Mouse (Mus musculus): ENCODE results near the gene Camk1d.
A peak's percentile ranks its signal among the peaks of the same experiment; 100 is the strongest.

The Camk1d gene

DNA sequence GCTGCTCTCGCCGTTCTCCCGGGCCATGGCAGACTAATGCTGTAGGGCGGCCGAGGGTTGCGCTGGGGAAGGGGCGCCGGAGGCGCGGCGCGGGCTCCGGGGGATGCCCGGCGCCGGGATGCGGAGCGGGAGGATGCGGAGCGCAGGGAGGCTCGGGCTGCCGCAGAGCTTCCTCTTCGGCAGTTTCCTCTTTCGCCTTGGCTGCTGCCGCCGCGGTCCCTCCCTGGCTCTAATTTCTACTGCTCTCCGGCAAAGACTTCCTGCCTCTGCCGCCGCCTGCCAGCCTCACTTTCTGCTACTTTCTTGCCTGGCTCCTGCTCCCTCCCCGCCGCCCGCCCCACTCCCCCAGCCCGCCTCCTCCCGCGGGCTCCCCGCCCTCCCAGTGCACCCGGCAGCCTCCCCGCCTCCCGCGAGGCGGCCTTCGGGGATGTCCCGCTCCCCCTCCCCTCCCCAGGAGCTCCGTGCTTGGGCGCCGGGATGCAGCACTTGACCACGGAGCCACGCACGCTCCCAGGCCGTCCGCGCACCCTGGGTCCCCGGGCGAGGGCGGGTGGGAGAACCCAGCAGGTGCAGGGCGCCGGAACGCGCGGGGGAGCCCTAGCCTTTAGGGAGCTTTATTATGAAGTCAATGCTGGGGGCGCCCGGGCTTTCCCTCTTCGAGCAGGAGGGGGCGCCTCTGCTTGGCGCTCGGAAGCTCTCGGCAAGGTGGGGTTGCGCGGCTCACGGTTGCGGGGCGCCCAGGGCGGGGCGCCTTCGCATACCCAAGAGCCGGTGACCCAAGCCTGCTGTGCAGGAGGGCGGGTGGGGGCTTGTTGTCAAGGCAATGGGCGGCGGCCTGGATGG, at the start of gene Camk1d:
TSS of gene Camk1d (minus strand) at position 305 of the 843 bp plus-strand sequence.
- peak; percentile 85 for DNase-seq

DNA sequence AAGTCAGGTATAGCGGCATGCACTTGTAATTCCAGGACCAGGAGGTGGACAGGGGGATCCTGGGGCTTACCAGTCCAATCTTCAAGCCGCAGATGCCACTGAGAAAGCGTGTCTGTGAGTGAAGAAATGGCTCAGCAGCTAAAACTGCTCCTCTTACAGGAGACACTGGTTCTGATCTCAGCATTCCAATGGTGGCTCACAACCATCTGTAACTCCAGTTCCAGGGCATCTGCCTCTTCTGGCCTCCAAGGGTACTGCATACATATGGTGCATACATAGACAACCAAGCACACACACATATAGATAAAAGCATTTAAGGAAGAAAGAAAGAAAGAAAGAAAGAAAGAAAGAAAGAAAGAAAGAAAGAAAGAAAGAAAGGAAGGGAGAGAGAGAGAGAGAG, 47.7 kb upstream of the Camk1d start:
- no peak for DNase-seq

DNA sequence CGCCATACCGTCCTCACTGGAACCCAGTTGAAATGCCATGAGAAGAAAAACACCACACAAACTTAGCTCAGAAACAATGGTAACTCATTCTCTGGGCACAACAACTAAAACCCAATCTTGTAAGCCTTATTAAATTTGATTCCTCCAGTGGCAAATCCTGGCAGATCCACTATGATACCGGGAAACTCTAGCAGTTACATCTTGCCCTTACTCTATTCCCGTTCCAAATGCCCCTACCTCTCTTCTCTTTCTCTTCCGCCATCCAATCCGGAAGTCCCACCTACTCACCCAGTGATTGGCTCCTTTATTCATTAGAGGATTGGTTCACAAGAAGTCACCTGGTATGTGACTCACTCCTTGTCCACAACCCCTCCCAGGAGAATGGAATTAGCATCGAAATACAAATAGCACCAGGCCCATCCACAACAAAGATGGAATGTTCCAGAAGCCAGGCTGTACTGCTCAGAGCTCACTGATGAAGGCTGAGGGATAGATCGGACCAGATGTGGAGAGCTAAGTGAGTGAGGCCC, 46.2 kb upstream of the Camk1d start:
- no peak for DNase-seq

DNA sequence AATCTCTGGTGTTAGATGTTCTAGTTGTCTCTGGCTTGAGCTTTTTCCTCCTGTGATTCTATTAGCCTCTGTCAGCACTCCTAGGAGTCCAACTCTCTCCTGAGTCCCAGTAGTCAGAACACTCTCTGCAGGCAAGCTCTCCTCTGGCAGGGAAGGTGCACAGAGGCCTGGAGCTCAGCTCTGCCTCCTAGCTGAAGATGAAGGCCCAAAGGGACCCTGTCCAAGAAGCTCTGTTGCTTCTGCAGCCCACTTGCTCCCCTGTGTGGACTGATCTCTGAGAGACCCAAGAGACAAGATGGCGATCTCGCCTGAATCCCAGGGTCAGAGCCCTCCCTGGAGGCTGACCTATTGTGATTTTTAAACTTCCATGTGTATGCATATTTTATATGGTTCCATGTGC, 44.3 kb upstream of the Camk1d start:
- DNase-seq = no peak

DNA sequence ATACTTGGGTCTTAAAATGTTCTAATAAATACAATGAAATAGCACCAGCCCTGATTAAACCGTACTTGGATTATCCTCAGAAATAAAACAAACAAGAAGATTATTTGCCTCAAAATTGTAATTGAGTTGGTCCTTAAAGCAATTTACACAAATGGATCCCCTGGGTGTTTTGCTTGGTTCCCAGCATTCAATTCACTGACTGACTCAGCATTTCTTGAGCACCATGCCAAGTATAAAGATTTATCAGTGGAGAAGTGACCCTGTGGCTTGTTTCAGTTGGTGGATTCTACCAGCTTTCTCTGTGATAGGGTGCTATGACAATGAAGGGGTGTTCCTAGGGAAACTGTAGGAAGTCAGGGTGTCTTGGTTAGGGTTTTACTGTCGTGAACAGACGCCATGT, 36.6 kb upstream of the Camk1d start:
- no peak for DNase-seq

DNA sequence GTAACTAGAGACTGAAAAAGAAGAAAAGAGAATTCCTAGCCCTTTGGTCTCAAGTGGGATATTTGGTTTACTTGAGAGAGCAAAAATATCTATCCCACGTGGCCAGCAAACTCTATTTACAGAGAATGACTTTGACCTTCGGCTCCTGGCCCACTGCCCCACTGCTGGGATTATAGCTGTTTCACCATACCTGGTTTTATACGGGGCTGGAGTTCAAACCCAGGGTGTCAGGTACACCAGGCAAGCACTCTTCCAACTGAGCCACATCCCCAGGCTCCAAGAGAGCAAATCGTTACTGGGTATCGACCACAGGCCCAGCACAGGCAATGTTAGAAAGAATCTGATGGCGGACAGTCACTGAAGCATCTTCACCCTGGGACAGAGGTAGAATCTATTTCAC, 34.9 kb upstream of the Camk1d start:
- no peak for DNase-seq

DNA sequence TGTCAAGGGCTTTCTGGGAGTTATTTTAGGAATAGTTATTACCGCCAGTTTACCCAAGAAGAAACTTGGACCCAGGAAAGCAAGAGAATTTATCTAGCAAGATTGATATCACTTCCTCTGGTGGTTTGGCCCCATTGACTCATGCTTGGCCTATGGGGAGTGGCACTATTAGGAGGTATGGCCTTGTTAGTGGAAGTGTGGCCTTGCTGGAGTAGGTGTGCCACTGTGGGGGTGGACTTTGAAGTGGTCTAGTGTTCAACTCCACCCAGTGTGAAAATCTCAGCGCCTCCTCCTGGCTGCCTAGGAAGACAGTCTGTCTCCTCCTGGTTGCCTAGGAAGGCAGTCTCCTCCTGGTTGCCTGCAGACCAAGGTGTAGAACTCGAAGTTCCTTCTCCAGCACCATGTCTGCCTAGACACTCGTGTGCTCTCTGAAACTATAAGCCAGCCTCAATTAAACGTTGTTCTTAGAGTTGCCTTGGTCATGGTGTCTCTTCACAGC, 33.3 kb upstream of the Camk1d start:
- DNase-seq = no peak

DNA sequence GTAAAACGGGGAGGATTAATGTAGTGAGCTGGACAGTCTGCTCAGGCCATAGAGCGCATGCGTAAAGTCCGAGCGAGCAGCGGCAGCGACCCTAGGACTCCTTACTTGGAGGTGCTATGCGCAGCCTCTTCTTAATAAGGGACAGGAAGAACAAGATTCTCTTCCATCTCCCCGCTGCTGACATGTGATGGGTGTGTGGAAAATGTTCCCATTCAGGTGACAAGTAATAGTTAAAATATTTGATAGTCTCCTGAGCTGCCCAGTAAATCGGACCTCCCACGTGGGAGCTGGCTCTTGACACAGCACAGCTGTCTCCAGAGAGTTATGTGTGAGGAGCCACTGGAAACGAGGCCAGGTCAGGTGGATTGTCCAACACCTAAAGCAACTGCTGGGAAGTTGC, 32.2 kb upstream of the Camk1d start:
- DNase-seq = no peak

DNA sequence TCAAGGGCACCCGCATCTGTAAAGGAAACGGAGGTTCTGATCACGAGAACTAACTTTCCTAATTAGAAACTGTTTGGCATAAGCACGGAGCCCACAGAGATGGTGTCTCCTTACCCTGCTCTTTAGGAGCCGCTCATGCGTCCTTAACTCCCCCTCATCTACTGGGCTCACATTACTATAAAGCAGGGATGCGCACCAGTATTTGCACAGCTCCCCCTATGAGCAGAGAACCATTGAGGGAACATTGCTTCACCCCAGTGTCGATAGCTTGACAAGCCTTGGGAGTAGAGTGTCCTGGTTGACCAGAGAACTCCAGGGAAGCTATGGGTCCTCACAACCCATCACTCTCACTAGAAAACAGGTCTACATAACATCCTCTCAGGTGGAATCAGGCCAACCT, 29.6 kb upstream of the Camk1d start:
- DNase-seq = no peak

DNA sequence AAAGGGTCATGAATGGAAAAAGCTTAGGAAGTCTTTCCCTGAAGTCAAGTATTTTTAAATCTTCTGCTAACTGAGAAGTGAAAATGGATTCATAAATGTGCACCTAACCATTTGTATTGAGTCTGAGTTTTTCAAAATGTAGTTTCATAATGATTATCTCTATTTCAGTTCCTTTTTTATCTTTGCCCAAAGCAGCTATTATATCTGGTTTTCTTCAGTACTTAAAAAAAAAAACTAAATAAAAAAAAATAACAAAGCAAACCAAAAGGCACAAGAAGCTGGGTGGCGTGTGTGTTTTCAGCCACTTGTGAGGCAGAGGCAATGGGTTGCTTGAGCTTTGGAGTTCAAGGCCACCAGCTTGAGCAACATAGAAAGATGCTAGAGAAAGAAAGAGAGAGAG, 26.6 kb upstream of the Camk1d start:
- no peak for DNase-seq

DNA sequence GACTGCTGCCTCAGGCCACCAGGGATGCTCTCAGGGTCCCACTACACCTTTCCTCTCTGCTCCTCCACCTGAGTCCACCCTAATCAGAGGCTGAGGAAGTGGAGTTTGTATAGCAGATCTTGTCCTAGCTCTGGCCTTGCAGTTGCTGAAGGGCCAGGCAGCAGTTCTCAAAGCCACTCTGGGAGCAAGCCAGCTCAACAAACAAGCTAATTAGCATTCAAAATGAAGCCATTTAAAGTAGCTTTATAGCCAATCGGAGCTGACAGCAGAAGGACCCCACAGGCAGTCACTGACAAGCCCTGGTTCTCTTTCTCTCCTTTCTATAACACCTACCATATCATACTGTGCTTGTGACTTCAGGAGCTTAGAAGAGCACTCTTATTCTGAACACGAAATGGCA, 21.6 kb upstream of the Camk1d start:
- DNase-seq = no peak

DNA sequence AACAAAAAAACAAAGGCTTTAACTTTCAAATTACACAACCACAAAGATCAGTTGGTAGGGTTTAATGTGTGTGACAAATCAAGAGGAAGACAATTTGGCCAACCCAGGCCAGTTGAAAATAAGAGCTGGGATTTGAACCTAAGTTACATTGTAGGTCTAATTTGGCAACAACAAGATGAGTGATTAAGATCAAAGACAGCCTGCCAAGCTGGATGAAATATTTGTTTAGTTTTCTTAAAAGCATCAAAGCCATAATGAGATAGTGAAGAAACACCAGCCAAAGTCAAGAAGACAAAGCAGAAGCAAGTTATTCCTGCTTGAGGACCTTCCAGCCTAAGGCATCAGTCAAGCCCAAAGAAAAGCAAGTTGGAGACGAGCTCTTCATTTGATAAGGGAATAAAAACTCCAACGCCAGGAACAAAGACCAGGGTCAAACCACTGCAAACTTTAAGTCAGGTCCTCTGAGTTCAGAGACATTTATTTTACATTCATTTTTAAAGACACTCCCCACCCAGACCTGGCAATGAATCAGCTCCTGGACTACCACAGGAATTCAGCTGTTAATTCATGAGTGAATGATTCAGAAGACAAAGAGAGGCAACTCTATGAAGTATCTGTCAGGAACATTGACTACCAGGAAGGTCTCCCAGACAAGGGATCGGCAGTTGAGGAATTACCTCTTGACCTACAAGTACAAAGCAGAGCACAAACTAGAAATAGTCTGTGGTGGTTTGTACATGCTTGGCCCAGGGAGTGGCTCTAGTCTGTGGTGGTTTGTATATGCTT, 19.2 kb upstream of the Camk1d start:
- DNase-seq = no peak

DNA sequence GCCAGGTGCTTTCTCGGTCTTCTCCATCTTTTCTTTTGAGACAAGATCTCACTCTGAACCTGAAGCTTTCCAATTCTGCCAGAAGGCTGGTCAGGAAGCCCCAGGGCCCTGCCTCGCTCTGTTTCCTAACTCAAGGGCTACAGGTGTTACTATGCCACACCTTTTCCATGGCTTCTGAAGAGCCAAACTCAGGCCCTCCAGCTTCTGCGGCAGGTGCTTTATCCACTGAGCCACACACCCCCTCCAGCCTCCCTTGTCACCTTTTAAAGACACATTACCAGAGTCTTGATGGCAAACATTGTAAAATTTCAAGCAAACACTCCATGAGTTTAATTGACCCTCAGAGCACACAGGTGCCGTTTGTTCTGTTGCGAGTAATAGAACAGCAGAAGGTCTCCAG, 17.7 kb upstream of the Camk1d start:
- DNase-seq = no peak

DNA sequence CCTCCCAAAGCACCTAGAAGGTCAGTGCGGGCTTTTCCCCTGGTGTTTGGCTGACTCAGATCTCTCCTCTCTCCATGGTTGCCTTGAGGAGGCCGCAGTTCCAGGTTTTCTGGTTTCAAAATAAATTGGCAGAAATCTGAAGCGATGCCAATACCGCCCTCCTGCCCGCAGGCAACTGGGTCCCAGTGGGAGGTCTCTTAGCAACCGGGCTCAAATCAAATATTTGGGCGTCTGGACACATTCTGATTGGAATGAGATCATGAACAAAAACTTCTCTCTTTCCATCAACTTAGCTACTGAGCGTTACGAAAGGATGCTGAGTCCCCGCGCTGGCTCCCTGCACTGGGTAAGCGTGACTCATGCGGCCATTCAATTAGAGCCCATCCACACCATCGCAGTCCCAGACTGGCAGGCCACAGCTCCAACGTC, 16.1 kb upstream of the Camk1d start:
- DNase-seq = peak; percentile 9

DNA sequence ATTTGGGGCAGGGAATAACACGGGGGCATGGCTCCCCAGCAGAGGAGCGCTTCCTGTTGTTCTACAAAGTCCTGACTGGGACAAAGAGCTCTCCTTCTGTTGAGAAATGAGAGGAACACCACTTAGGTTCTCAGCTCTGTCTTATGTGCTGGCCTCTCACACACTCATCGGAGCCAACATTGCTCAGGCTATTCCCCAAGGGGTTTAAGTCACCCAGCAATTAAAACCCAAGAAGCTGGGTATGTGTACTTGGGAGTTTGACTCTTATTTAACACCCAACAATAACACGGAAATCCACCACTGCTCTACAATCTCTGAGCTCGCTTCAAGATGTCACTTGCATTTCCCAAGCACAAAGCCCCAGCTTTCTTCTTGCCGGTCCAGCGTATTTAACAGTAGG, 15.6 kb upstream of the Camk1d start:
- no peak for DNase-seq

DNA sequence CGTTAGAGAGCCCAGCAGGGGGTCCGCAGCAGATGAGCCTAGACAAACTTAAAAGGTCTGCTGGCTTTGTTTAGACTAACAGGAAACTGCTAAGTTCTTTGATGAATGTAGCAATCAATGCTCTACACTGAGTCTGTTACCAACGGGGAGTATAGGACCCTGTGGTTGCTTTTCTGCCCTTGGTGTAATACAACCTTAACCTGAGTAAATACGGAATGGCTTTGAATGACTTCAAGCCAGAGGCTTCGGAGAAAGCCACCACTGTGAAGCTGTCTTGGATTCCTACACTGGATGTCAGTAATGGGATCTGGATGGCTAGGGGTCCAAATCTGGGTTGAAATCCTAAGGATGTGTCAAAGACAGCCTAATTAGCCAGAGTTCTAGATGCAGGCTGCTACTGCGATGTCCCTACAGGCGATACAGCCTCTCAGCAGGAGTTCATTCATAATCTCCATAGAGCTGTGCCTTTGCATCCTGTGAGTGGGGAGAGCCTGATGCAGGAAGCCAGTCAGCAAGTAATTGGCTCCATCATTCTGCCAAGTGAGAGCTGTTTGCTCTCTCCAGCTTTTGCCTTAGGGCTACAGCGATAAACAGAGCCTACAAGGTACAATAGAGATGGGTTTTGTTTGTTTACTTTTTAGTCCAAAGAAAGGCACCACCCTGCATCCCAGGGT, 10.8 kb upstream of the Camk1d start:
- peak; percentile 32 for DNase-seq

DNA sequence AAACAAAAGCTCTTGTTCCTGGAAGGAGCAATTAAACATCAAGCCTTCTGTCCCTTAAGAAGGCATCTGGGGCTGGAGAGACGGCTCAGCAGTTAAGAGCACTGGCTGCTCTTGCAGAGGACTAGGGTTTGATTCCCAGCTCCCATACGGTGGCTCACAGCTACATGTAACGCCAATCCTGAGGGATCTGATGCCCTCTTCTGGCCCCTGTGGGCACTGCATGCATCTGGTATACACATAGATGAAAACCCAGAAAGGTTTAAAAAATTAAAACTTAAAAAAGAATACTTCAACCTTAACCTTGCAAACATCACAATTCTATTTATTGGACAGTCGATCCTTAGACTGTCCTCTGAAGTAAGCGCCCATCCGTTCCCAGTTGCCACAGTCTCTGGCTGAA, 3.4 kb upstream of the Camk1d start:
- no peak for DNase-seq

DNA sequence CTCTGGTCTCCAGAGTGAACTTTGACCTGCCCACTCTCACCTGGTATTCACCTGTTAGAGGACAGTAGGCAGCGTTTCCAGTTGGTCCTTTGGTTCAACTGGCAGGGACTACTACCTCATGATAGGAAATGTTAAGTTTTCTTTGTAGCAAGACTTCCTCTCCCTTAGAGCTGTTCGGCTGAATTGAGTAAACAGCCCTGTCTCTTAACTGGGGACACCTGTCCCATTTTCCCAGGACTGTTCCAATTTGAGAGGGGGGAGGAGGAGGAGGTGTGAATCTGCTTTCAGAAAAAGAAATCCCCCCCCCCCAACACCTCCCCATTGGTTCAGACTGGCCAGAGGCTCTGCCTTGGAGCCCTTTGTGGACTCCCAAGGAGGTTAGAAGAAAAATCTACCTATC, 1.2 kb upstream of the Camk1d start:
- DNase-seq = no peak

DNA sequence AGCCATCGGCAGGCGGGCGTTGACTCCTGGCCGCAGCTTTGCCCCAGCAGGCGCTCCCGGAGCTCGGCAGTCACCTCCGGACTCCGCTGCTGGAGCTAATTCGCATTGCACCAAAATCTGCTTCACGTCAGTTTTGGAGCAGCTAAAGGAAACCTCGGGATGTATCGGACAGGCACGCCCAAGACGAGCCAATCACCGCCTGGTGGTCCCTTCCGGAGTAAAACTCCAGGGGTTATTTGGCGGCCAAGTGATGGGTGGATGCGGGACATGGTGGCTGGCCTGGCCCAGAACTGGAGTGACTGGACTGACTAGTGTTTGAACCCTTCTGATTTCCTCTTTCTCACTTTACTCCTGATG, 717 bp upstream of the Camk1d start:
- DNase-seq = no peak

DNA sequence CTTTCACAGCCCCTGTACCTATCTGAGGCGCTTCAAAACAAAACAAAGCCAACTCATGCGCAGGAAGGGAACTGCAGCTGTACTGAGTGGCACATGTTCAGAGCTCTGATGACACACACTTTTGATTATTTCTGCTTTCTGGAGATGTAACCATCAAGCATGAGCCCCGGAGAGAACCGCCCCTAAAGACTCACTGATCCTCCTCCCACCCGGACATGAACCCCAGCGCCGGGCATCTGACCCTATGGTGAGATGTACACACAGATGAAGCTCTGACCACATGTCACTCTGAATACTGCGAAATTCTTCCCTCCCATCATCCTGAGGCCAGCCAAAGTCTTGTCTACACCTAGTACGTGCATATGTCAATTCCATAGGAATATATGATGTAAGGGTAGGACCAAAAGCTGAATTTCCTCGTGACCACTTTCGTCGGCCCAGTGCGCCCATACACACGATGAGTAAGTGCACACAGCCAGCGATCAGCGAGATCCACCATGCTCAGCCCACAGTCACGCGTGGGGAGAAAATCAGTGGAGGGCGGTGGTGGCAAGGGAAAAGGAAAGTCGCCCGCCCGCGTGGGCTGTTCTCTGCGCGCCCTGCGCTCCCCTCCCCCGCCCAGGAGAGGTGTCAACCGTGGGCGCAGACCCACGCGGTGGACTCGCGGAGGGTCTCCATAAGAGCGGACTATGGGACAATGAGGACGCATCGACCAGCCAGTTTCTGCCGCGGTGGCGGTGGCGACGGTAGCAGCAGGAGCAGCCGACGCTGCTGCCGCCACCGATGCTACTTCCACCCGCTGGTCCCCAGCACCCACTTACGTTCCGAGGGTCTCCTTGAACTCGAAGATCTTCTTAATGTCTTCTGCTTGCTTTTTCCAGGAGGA, 747 bp downstream of the Camk1d start:
- peak; percentile 50 for DNase-seq

DNA sequence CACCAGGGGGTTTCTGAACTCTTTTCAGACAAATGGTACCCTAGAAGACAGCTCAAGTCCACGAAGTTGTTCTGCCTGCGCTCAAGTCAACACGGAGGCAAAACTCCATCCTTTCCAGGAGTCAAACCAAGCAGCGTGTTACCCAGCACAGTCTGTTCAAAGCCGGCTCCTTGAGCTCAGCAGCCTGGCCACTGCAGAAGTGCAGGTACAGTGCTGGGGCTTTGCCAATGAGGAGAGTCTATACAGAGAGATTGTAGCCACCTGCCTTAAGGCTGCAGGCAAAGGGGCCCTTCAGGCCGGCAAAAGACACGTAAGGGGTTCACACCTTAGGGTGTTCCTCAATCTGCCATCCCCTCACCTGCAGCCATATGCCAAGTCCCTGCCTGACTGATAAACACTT, 2.1 kb downstream of the Camk1d start:
- no peak for DNase-seq

DNA sequence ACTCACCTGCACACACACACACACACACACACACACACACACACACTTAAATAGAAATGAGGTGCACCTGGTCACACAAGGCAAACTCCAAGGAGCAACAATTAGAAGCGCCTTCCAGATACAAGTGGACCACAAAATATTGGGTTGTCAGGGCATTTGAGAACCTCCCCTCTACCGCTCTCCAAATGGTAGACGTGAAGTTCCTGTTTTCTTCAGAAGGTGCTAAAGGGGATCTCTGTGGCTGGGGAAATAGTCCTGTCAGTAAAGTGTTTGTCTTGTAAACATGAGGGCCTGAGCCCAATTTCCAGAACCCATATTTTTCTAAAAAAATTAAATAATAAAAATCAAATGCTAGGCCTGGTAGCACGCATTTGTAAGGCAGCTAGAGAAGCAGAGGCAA, 4.4 kb downstream of the Camk1d start:
- DNase-seq = no peak
